27 mouse cellular contexts compared by ENCODE assay signal in the genomic region with DNA sequence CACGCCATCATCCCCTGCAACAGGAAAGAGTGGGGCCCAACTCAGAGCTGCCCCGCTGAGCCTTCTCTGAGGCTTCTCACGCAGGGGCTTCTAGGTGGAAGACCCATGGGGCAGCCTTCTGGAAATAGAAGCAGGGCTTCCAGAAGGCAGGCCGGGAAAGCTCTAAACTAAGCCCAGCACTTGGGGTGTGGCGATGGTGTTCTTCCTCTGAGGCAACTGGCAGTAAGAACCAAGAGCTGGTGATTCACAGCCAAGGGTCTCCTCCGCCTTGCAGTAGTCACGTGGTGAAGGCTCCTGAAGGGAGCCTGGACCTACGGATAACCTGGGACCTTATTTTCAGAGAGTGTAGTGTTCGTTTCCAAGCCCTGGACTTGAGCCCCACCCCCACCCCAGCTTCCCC. TPM values are rescaled to one million over a fixed set of nuclear protein-coding genes. Genes with fewer than 3 reads are reported as not detected.
DNase-seq lines count a peak whose midpoint lies in the region; ATAC-seq and TF ChIP-seq lines count a peak whose summit lies in the region.
"Had no signal": no experiment of that assay in that cellular context is flagged by ENCODE, and none has a peak within 500 bp of the region (broad histone marks: within the 10 kb centered on the region; RNA-seq: fewer than 3 reads in every experiment).

No protein-coding gene starts in this region.

- intact Hi-C loops in heart, postnatal 14 days (cut with DNase I) = no loop called here

- ATAC-seq in megakaryocyte-erythroid progenitor cell, adult 5-6 weeks (replicated peaks; ENCODE audit: low FRiP score, low TSS enrichment, poor library complexity, severe bottlenecking) = no peak
- ATAC-seq: CD4-positive, CD25-positive, alpha-beta regulatory T cell, adult 4 months; forebrain, embryonic 13.5 days; forebrain, embryonic 15.5 days; forebrain, postnatal 0 days had no signal

- 72% methylated on average over 9 of the region's 9 CpGs for WGBS in cerebellum, adult 2 months

- 0 out of 2 replicates have a peak overlapping the region, but pooled peaks have one; percentile 20 for H3K4me3 ChIP-seq in E14TG2a.4 (replicated peaks; ENCODE audit: low read length)
- no peak overlapping the region for H3K4me3 ChIP-seq in cerebellum, adult 2 months (replicated peaks; ENCODE audit: insufficient read depth, low read depth, low read length)
- H3K4me3 ChIP-seq: embryonic facial prominence, embryonic 10.5 days; embryonic facial prominence, embryonic 12.5 days; forebrain, embryonic 13.5 days; forebrain, embryonic 15.5 days had no signal

- H3K36me3 ChIP-seq in E14TG2a.4 (ENCODE audit: insufficient read depth, low read length) = no peaks in the 10 kb centered on the region
- H3K36me3 ChIP-seq: embryonic facial prominence, embryonic 10.5 days; embryonic facial prominence, embryonic 12.5 days; forebrain, embryonic 15.5 days had no signal

- no peak overlapping the region for H3K27ac ChIP-seq in cerebellum, adult 2 months (ENCODE audit: insufficient read depth, low read length)
- H3K27ac ChIP-seq: embryonic facial prominence, embryonic 10.5 days; embryonic facial prominence, embryonic 12.5 days; forebrain, embryonic 13.5 days; forebrain, embryonic 15.5 days had no signal

- no peak for TF ChIP-seq POLR2A in cerebellum, adult 2 months (IDR thresholded peaks at IDR 0.05; ENCODE audit: borderline replicate concordance, insufficient read depth, low read length)

- TF ChIP-seq CTCF in E14TG2a.4 (conservative IDR thresholded peaks at IDR 0.05; ENCODE audit: low read length) = no peak
- no peak for TF ChIP-seq CTCF in cerebellum, adult 2 months (IDR thresholded peaks at IDR 0.05; ENCODE audit: borderline replicate concordance, insufficient read depth, low read depth, low read length)

- DNase-seq in heart, adult 11 months = peak; percentile 85
- DNase-seq in heart, postnatal 14 days = no peak
- DNase-seq in NIH3T3 (ENCODE audit: low read depth) = peak; percentile 14
- no peak for DNase-seq in cerebellum, adult 2 months
- DNase-seq: adrenal gland, adult 2 months; adrenal gland, postnatal 10 days; adrenal gland, postnatal 25 days; B cell, adult 2 months; cerebellum, adult 11 months; cerebellum, adult 18-20 months; cerebellum, adult 9-10 months; cerebellum, postnatal 10 days; cerebellum, postnatal 25 days; forebrain, postnatal 0 days had no signal

- no peaks in the 10 kb centered on the region for H3K9me3 ChIP-seq in E14TG2a.4 (ENCODE audit: low read length)
- H3K9me3 ChIP-seq: embryonic facial prominence, embryonic 10.5 days; embryonic facial prominence, embryonic 12.5 days; forebrain, embryonic 13.5 days; forebrain, embryonic 15.5 days had no signal

- peaks cover 19% of the 10 kb centered on the region for H3K27me3 ChIP-seq in E14TG2a.4 (ENCODE audit: insufficient read depth, low read length)
- no peaks in the 10 kb centered on the region for H3K27me3 ChIP-seq in cerebellum, adult 2 months (ENCODE audit: control insufficient read depth, insufficient read depth, low read length)
- H3K27me3 ChIP-seq: embryonic facial prominence, embryonic 12.5 days; forebrain, embryonic 13.5 days; forebrain, embryonic 15.5 days had no signal

- peaks cover 13% of the 10 kb centered on the region for H3K4me1 ChIP-seq in E14TG2a.4 (replicated peaks; ENCODE audit: low read depth, low read length)
- no peaks in the 10 kb centered on the region for H3K4me1 ChIP-seq in cerebellum, adult 2 months (ENCODE audit: control insufficient read depth, insufficient read depth, low read length)
- H3K4me1 ChIP-seq: embryonic facial prominence, embryonic 12.5 days; forebrain, embryonic 13.5 days; forebrain, embryonic 15.5 days had no signal

RNA-seq across cellular contexts. Expression of a gene that starts 2.9 kb away (rescaled TPM):
- not detected for total RNA-seq in heart, postnatal 14 days (2021)
- total RNA-seq in megakaryocyte-erythroid progenitor cell, adult 5-6 weeks (2014; fragmentation: Nextera tagmentation) = not detected in 2 replicates
- total RNA-seq in megakaryocyte-erythroid progenitor cell, adult 5-6 weeks (2017) = not detected in 2 replicates
- not detected in 2 replicates for polyA plus RNA-seq in cerebellum, adult 2 months (2012; rRNA removed)
- total RNA-seq: adrenal gland, postnatal 4 days; CH12.LX; forebrain, postnatal 0 days had no signal
- polyA plus RNA-seq: adrenal gland, adult 2 months; brain, embryonic 14.5 days; CD4-positive, CD25-positive, alpha-beta regulatory T cell, adult 4 months; cortical plate, adult 2 months; embryonic facial prominence, embryonic 14.5 days; forebrain, embryonic 11.5 days; forebrain, embryonic 13.5 days; forebrain, embryonic 15.5 days; forebrain, postnatal 0 days had no signal

RNA-seq across cellular contexts. Expression of a gene that starts 38.3 kb away (rescaled TPM):
- total RNA-seq in heart, postnatal 14 days (2021) = 100 to 1,000 TPM; 165 to 170 TPM
- total RNA-seq in megakaryocyte-erythroid progenitor cell, adult 5-6 weeks (2014; fragmentation: Nextera tagmentation) = 203 and 216 TPM in 2 replicates
- 136 and 155 TPM in 2 replicates for total RNA-seq in megakaryocyte-erythroid progenitor cell, adult 5-6 weeks (2017)
- 918 and 961 TPM in 2 replicates for polyA plus RNA-seq in cerebellum, adult 2 months (2012; rRNA removed)

RNA-seq across cellular contexts. Expression of a gene that starts 49.5 kb away (rescaled TPM):
- not detected for total RNA-seq in heart, postnatal 14 days (2021)
- total RNA-seq in megakaryocyte-erythroid progenitor cell, adult 5-6 weeks (2014; fragmentation: Nextera tagmentation) = not detected in 2 replicates
- not detected in 2 replicates for total RNA-seq in megakaryocyte-erythroid progenitor cell, adult 5-6 weeks (2017)
- polyA plus RNA-seq in cerebellum, adult 2 months (2012; rRNA removed) = not detected in 2 replicates
- total RNA-seq: adrenal gland, adult 2 months; adrenal gland, postnatal 10 days; adrenal gland, postnatal 25 days; adrenal gland, postnatal 4 days; forebrain, postnatal 0 days had no signal
- polyA plus RNA-seq: adrenal gland, adult 2 months; brain, embryonic 14.5 days; CD4-positive, CD25-positive, alpha-beta regulatory T cell, adult 4 months; cortical plate, adult 2 months; embryonic facial prominence, embryonic 10.5 days; embryonic facial prominence, embryonic 12.5 days; embryonic facial prominence, embryonic 14.5 days; forebrain, embryonic 11.5 days; forebrain, embryonic 13.5 days; forebrain, embryonic 15.5 days; forebrain, postnatal 0 days had no signal

Comparison
In these comparisons a context has a peak if more than half of its experiments do, and no peak if none do; other contexts are left out.
1. DNase-seq: peak in heart, adult 11 months (single experiment) and NIH3T3 (single experiment); none in heart, postnatal 14 days (0 of 2) and cerebellum, adult 2 months (0 of 2).